Mouse (Mus musculus) kidney, adult 2 months (tissue): ENCODE data around the gene Sik2.

Experiments used
- CTCF ChIP-seq: fragments of 200-500 bp; conservative IDR thresholded peaks from 2 replicates; pipeline ENCODE4 v1.5.1; 2011; ENCODE audit warnings: low read depth, mild to moderate bottlenecking, control low read depth, low read length, moderate library complexity, mixed read lengths; ENCODE audit not compliant: insufficient read depth, insufficient read length
- POLR2A ChIP-seq: fragments of 200-500 bp; IDR thresholded peaks from one replicate; pipeline ENCODE4 v1.6.1; 2011; ENCODE audit warnings: low read depth, low read length, control low read depth

DNA sequence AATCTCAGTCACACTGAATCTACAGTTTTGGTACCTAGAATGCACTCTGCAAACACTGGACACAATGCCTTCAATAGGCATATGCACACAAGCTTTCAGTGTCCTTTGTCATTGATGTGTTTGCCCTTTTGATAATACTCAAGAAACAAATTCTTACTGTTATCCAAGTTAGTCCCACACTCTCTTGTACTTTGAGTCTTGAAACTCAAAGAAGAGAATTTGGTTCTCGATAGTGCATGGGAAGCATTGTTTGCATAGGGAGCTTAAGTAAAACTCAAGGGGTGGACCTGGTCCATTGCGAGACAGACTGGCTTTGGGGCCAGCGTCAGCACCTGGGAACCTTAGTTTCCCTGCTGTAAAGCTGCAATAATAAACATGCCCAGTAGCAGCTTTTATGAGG lies 90.7 kb downstream of the Sik2 start:
- no peak for TF ChIP-seq CTCF
- TF ChIP-seq POLR2A, result no peak
